Mouse (Mus musculus) cerebellum, adult 9-11 months (tissue): Measurements from ENCODE around the gene Hist1h1b.
"Not testable (repeated sequence)": the region's sequence is repeated elsewhere in the genome, so short reads cannot be mapped to it uniquely, and the experiment has no call there.

Source experiments
- DNase-seq: peaks from one replicate; pipeline ENCODE4 v3.0.0; 2022

Gene Hist1h1b

DNA sequence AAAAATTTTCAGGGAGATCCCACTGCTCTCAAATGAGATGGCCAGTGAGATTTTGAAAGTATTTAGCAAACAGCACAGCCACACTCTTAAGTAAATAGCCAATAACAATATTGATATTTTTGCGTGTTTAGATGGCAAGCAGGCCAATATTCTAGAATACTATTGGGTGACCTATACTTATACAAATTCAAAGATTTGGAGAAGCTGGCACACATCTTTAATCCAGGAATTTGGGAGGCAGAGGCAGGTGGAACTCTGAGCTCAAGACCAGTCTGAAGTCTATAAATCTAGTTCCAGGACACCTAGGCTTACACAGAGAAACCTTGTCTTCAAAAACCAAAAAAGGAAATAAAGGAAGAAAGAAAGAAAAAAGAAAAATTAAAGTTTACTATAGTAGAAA lies 1.2 kb upstream of the Hist1h1b start:
- DNase-seq: no peak

DNA sequence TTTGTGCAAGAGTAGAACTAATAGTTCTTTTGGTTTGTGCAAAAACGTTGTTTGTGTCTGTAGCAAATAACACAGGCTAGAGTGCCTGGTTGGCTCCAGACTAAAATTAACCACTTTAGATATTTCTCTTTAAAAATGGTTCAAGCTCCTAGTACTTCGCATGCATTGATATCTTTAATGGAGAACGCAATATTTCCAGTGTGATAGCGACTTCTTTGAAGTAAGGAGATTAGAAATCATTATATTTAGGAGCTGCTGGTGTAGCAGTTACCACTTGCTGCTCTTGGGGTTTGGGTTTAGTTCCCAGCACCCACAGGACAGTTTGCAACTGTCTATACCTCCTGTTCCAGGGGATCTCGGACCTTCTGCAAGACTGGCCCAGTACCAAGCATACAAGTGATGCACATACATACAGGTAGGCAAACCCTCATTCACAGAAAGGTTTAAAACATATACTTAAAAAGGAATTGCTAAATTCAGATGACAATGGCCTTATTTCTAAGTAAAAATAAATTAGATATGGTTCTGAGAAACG lies 663 bp upstream of the Hist1h1b start:
- no peak for DNase-seq

DNA sequence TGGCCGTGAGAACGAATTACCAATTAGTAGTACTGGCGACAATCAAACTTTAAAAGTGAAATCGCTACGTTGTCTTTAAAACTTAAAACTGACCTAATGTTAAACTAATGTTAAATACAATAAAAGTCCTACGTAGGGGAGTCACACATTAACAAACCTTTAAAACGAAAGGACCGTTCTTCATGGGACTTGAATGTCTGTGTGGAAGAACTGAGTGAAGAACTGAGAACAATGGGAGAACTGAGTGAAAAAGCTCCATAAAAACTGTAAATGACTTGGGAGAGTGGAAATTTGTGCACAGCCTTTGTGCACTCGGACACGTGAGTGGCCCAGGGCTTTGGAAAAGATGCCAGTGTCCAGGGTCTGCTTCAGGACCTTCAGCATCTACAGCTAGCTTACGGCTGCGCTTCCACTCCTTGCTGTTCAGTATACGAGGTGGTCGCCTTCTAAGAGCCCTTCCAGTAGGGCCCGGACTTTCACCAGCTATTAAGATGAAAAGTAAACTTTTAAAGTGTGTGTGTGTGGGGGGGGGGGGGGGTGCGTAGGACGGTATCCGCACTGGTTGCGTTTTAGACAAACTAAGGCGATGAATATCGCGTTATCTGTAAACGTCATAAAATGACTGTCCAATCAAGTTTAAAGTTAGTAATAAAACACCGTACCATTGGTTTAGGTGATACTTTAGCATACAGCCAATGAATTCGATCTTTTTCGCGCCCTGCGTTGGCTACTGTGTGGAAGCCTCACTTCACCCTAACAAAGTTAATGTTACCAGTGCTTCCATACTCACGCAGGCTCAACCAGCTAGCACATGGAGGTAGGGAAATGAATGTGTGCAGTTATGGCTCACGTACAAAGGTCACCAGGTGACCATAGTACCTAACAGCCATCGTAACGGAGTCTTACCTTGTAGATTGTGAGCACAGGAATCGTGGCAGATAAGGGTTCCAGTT lies 1.3 kb downstream of the Hist1h1b start:
- peak; percentile 77 for DNase-seq

DNA sequence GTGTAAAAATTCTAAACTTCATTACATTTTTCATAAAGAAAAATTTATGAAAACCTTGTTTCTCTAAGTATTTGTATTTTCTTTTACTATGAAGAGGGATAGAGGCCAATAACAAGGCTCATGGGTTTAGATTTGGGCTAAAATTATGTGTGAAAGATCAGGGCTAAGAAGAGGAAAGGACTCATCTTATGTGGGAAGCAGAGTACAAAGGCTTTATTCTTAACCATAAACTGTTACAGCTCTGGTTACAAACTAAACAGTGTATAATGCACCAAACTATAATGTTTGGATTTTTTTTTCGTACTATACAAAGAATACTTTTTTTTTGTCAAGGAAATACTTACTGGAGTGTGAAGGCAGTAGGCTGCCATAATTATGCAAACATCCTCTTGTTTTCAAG lies 24.7 kb downstream of the Hist1h1b start:
- DNase-seq: no peak

DNA sequence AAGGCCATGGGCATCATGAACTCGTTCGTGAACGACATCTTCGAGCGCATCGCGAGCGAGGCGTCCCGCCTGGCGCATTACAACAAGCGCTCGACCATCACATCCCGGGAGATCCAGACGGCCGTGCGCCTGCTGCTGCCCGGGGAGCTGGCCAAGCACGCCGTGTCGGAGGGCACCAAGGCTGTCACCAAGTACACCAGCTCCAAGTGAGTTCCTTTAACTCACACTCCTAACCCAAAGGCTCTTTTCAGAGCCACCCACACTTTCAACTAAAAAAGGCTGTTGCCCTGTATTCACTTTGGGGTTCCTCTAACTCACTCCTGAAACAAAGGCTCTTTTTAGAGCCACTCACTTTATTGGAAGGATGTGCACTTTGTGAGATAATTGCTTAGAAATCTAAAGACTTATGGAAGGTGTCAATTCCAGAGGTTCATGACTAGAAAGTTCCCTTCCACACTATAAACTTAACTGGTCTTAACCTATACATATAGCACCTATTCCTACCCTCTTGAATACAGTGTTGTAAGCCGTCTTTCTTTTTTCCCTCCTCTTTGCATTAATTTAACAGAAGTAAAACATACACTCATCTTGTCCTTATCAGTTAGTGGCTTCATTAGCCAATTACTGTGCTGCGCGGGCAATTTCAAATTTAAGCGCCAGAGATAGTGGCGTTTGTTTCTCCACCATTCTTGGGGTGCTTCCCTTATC lies 26.0 kb downstream of the Hist1h1b start:
- DNase-seq: not testable (repeated sequence)

DNA sequence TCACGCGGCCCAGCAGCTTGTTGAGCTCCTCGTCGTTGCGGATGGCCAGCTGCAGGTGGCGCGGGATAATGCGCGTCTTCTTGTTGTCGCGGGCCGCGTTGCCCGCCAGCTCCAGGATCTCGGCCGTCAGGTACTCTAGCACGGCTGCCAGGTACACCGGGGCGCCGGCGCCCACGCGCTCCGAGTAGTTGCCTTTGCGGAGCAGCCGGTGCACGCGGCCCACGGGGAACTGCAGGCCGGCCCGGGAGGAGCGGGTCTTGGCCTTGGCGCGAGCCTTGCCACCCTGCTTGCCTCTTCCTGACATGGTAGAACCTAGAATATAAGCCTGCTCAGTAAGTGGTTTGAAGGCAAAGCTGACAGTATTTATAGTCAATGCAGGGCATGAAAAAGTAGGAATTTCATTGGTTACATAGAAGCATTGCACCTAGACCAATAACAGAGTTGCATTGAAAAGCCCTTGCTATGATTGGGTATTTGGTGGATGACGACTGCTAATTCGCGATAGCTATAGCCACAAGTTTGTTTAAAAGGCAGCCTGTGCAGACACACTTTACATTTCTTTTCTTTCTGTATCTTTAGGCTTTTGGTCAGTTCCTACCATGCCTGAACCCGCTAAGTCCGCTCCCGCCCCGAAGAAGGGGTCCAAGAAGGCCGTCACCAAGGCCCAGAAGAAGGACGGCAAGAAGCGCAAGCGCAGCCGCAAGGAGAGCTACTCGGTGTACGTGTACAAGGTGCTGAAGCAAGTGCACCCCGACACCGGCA lies 26.7 kb downstream of the Hist1h1b start, which contains the start of the genes Hist1h2ak and Hist1h2bn:
Gene Hist1h2ak, minus strand, starts transcription at position 304 of the 762 bp plus-strand sequence.
Gene Hist1h2bn, plus strand, starts transcription at position 600 of the 762 bp plus-strand sequence.
- peak; percentile 86 for DNase-seq

DNA sequence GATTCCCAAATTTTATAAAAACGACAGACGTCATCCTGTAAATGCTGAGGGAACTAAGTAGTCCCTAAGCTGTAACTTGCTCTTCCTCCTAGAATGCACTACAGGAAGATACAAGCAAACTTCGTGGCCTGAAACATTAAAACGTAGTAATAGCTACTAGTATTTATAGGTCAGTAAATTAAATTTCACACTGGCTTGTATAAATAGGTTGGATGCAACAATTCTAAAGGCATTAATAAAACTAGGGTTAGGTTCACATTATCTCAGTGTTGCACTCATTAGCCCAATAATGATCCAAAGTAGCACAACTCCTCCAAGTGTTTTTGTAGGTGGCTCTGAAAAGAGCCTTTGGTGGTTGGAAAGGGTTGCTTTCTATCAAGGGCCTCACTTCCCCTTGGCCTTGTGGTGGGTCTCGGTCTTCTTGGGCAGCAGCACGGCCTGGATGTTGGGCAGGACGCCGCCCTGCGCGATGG lies 27.3 kb downstream of the Hist1h1b start:
- DNase-seq: no peak

DNA sequence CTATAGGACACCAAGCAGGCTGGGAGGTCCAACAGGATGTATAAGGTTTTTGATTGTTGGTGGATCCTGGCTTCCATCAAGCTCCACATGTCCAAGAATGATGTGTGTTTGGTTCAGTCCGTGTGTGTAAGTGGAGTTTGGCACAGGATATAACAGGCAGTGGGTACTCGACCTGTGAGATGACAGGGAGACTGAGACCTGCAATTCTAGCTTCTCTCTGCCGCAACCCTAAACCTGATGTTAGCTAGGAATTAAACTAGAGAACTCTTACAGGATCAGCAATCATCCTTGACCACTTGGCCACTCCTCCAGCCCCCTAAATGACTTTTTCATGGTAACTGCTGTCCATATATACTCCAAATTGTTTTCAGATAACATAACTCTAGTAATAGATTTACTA lies 28.1 kb downstream of the Hist1h1b start:
- DNase-seq: no peak

DNA sequence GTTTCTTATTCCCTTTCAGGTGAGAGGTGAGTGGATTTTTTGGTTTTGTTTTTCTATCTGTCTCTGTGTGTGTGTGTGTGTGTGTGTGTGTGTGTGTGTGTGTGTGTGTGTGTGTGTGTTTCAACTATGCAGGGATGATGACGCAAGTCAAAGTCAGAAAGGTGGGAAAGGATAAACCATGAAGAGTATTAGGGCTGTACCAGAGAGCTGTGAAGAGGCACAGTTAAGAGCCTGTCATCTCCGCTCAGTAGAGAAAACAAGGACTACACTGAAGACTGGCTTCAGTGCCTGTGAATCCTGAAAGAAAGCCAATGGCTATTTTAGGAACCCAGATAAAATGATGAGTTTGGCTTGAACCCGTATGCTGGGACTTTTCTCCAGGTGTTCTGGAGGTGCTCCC lies 28.6 kb downstream of the Hist1h1b start:
- no peak for DNase-seq

DNA sequence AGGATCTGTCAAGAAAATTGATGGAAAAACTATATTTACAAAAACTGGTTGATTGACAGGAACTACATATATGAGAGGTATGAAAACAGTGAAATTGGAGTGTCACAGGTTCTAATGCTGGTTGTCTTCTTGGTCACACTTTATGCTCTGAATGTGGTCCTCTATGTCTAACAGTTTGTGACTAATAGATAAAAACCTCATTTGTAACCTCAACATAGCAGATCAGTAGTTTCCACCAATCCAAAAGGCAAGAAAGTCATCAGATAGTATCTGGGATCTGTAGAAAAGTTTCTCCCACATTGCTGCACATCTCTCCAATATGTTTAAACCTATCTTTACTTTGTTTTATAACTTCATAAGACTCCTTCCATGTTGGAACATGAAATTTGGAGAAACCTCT lies 29.0 kb downstream of the Hist1h1b start:
- no peak for DNase-seq

DNA sequence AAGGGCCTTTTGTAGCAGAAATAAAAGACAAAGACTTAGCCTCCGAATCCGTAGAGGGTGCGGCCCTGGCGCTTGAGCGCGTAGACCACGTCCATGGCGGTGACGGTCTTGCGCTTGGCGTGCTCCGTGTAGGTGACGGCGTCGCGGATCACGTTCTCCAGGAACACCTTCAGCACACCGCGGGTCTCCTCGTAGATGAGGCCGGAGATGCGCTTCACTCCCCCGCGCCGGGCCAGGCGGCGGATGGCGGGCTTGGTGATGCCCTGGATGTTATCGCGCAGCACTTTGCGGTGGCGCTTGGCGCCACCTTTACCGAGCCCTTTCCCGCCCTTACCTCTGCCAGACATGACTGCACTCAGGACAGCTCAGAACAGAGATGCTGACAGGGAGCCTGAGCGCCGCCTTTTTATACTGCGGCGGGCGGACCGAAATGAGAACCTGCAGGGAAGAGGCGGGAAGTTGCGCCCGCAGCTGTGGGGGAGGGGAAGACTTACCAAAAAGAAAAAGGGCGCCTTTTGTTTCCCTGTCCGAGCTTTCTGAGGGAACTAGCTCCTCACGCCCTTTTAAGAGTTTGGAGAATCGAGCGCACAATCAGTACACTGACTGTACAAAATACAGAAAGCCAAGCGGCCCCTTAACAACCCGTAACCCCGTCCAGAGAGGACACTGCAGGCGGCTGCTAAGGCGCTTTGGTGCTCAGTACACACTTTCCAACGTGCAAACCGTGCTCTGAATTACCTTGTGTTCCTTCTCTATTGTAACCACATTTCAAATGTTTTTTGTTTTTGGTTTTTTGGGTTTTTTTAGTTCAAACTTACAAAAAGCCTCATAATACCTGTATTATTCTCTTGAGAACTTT lies 30.0 kb downstream of the Hist1h1b start, which contains the start of gene Hist1h4k:
Gene Hist1h4k, minus strand, starts transcription at position 347 of the 859 bp plus-strand sequence.
- DNase-seq: peak; percentile 96

DNA sequence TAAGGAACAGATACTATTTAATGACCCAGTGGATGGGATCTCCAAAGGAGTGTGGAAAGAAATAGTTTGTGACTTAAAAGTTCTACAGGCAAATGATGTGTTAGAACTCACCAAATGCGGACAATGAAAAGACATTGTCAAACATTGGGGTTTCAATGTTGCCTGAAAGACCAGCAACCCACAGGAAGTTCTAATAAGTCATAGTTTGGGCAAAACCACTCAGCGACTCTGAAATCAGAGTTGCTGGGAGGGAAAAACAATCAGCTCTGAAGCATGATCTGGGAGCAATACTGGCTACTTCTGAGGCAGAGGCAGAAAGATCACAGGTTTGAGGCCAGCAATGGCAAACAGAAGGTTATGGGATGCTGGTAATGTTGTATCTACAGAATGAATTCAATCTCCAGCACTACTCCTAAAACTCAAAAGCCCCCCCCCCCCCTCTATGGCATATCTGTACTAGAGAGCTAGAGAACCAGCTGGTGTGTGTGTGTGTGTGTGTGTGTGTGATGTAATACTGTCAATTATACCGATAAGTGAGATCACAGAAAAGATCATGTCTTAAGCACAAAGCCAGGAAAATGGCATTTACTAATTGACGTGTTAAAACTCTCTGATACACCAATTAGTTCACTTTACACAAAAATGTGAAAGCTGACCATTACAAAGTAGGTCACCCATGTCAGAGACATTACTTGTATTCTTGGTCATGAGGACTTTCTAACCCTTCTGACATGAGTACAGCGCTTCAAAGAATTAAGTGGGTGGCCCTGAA lies 30.9 kb downstream of the Hist1h1b start:
- DNase-seq: no peak

DNA sequence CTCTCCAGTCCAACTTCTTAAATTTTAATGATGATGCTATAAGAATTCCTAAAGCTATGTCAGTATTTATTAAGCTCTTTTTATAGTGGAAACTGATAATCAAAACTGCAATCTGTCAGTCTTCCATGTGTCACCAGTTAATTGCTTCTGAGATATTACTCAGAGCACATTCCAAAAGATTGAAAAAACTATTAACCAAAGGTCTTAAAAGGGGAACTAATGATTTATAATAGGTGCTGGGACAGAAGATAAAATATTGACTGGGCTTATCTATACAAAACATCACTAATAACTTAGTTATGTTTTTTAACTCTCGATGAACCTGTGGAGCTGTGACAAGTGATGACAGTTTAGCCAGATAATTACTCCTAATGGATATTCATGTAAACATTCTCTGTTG lies 35.4 kb downstream of the Hist1h1b start:
- DNase-seq: no peak

DNA sequence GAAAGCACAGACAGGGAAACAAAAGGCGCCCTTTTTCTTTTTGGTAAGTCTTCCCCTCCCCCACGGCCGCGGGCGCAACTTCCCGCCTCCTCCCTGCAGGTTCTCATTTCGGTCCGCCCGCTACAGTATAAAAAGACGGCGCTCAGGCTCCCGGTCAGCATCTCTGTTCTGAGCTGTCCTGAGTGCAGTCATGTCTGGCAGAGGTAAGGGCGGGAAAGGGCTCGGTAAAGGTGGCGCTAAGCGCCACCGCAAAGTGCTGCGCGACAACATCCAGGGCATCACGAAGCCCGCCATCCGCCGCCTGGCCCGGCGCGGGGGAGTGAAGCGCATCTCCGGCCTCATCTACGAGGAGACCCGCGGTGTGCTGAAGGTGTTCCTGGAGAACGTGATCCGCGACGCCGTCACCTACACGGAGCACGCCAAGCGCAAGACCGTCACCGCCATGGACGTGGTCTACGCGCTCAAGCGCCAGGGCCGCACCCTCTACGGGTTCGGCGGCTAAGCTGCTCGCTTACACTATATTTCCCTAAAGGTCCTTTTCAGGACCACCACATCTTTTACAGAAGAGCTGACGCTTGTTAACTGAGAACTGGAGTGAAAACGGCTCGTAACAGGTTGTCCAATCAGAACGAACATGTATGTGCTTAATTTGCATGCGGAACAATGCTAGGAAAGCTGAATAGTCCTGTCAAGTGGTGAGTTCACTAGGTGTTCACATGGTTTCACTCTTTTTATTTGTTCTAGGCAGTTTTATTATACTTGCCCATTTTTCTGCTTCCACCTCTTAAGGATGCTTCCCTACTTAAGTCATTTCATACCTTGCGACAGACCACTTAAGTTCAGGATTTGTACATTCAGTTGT lies 45.3 kb downstream of the Hist1h1b start, which contains the start of gene Hist1h4j:
Gene Hist1h4j, plus strand, starts transcription at position 159 of the 862 bp plus-strand sequence.
- peak; percentile 86 for DNase-seq

DNA sequence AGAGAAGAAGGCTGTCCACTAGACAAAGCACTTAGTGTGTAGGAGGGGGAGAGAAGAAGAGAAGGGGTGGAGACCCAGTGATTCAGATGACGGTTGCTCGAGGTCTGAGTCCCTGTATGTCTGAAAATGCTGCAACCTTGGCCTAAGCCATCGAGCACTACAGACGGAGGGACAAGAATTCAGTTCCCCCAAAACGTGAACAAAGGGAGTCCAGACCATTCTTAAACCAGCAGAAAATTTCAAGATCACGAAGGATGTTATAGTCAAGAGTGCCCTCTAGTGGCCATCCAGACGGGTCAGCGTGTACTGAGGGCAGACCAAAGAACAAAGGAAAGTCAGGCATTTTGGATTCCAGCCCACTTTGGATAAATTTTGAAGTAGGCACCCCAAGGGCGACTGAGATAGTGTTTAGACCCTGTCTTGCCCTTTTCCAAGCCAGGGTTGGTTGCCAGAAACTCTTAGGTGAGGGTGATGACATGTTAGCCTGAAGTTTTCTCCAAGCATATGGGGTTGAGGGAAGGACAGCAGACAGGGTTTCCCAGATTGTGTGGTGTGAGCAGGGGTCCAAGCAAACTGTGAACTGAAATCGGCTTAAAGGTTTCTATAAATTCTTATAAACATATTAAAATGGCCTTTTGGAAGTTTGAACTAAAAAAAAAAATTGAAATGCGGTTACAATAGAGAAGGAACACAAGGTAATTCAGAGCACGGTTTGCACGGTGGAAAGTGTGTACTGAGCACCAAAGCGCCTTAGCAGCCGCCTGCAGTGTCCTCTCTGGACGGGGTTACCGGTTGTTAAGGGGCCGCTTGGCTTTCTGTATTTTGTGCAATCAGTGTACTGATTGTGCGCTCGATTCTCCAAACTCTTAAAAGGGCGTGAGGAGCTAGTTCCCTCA lies 46.2 kb downstream of the Hist1h1b start:
- DNase-seq: peak; percentile 85

DNA sequence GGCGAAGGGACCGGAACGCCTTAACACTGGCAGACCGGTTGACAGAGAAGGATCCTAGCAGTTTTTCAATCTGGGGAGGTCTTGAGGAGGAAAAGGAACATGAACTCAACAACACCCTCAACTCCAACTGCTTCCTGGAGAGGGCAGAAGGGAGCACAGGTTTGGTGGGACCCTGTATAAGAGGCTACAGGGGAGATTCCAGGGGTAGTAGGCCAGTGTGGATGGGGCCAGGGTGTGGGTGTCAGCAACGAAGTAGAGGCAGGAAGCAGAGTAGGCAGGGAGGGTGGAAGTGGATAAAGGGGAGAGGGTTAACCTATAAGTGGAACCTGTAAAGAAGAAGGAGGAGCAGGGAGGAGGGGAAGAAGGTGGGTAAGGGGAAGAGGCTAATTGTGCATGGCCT lies 47.0 kb downstream of the Hist1h1b start:
- DNase-seq: peak; percentile 13
